Mouse (Mus musculus): ENCODE measurements around the gene Ptch2.

The Ptch2 gene

GRCm38 (mm10) chr4:117127991-117128686 is 32.3 kb downstream of the Ptch2 start:
- DNase-seq (ENCODE audit: low spot score in 2 of 2): no peak

GRCm38 (mm10) chr4:117130790-117131189 is 34.9 kb downstream of the Ptch2 start:
- DNase-seq (ENCODE audit: low spot score in 2 of 2): no peak

GRCm38 (mm10) chr4:117131198-117131597 is 35.3 kb downstream of the Ptch2 start:
- no peak for DNase-seq (ENCODE audit: low spot score in 2 of 2)

GRCm38 (mm10) chr4:117131890-117132793 is 36.3 kb downstream of the Ptch2 start:
- no peak for DNase-seq (ENCODE audit: low spot score in 2 of 2)

DNA sequence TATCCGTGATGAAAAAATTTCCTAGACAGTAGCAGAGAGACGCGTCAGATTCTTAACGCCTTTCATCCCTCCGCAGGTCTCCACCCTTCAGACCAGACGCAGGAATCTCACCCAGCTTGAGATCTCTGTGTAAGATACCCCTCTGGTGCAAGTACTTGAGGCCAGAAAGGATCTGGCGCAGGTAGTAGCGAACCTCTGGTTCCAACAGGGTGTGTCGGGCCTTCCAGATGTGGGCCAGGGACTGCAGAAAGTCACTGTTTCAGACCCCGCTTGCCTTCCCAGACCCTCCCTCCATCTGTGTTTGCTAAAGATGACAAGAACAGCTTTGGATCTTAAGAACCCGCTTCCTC is 36.9 kb downstream of the Ptch2 start:
- no peak for DNase-seq (ENCODE audit: low spot score in 2 of 2)

DNA sequence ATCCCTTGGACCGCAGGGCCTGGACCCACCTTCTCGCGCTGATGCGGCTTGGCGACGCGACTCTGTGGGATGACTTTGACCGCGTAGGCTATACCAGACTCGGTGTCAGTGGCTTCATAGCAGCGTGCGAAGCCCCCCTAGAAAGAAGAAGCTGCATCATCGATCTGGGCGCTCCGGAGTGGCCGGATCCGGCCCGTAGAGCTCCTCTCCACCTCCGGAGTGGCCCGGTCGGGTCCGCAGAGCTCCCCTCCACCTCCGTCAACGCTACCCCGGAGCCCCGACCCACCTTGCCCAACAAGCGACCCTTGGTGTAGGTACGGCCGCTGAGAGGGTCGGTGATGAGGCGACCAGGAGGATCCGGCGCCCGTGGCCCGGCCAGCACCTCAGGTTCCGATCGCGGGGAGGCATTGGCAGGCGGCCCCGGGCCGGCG is 37.5 kb downstream of the Ptch2 start:
- no peak for DNase-seq (ENCODE audit: low spot score in 2 of 2)

DNA sequence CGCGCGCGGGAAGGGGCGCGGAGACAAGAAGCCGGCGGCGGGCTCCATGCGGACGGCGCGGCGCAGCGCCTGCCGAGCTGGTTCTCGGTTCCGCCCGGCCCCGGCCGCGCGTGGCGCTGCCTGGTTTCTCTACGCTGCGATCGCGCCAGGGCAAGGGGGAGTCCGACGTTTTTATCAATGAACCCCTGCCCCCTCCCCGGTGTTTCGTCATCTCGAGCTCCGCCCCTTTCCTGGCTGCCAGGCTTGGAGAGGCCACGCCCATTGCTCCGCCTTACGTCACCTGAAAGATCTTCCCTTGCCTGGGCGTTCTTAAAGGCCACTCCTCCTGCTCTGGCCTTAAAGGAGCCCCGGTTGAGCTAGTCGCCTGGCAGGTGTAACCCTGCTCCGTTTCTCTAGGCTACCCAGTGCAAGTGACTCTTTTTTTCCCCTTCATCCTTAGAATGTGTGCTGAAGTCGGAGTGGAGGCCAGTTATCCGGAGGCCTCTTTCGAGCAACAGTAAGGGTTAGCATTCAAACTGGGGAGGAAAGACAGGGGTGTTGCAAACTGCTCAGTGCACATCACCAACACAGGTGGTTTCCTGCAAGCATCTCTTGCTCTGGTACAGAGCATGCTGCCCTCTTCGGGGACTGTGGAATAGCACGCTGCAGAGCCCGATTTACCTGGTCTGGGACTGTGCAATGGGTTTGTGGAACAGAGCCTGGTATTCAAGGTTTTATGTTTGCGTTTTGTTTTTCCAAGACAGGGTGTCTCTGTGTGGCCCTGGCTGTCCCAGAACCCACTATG is 38.1 kb downstream of the Ptch2 start, which contains the start of gene Plk3:
Plk3 (minus strand) TSS at position 147 of the 784 bp plus-strand sequence.
- peak; percentile 96 to 97 for DNase-seq (ENCODE audit: low spot score in 2 of 2)

- DNase-seq (ENCODE audit: low spot score in 2 of 2): no peak
Observed at GRCm38 (mm10) chr4:117134601-117134995, 38.7 kb downstream of the Ptch2 start.

GRCm38 (mm10) chr4:117136034-117136433 is 40.2 kb downstream of the Ptch2 start:
- no peak for DNase-seq (ENCODE audit: low spot score in 2 of 2)

- DNase-seq (ENCODE audit: low spot score in 2 of 2): no peak
Observed at GRCm38 (mm10) chr4:117138295-117139216, 42.7 kb downstream of the Ptch2 start.

- no peak for DNase-seq (ENCODE audit: low spot score in 2 of 2)
Observed at GRCm38 (mm10) chr4:117139217-117139612, 43.3 kb downstream of the Ptch2 start.

- no peak for DNase-seq (ENCODE audit: low spot score in 2 of 2)
Observed at GRCm38 (mm10) chr4:117140613-117141012, 44.7 kb downstream of the Ptch2 start.

- DNase-seq (ENCODE audit: low spot score in 2 of 2): no peak
Observed at GRCm38 (mm10) chr4:117143023-117143422, 47.1 kb downstream of the Ptch2 start.

DNA sequence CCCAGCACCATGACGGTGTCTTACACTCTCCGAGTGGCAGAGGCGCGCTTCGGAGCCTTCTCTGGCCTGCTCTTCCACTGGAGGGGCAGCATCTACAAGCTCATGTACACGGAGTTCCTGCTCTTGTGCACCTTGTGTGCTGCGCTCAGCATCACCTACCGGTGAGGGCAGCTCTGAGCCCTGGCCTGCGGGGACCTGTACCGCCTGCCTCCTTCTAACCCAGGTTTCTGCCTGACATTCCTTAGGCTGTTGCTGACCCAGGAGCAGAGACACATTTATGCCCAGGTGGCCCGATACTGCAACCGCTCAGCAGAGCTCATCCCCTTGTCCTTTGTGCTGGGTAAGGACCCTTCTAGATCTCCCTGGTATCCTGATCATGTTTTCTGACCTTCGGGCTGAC is 49.4 kb downstream of the Ptch2 start:
- DNase-seq (ENCODE audit: low spot score in 2 of 2): no peak

- DNase-seq (ENCODE audit: low spot score in 2 of 2): peak; percentile 64 to 67
Observed at GRCm38 (mm10) chr4:117146176-117146575, 50.3 kb downstream of the Ptch2 start.

DNA sequence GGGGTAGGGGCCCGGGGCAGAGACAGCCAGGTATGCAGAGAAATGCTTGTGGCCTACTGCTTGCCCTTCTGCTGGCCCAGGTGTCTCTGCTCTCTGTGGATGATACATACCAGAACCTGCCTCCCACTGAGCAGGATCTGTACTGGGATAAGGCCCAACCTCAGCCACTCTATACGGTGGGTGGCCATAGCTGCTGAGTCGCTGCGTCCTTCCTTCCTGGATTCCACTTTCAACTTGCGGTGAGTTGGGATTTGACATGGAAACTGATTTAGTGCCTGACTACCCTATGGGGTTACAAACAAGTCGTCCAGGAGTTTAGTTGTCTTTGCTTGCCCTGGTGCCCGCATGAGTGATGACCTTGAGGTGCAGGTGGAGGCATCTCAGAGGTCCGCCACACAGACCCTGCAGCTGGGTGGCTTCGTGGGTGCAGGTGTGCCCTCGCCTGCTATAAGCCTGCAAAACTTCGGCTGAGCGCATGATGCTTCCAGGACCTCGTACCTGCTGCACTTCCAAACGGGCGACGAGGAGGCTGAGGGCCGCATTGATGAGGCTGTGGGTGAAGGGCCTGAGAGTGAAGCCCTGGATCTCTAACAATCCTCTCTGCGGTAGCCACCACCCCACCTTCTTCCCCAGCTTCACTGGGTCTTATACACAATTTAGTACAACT is 52.3 kb downstream of the Ptch2 start:
- no peak for DNase-seq (ENCODE audit: low spot score in 2 of 2)

DNA sequence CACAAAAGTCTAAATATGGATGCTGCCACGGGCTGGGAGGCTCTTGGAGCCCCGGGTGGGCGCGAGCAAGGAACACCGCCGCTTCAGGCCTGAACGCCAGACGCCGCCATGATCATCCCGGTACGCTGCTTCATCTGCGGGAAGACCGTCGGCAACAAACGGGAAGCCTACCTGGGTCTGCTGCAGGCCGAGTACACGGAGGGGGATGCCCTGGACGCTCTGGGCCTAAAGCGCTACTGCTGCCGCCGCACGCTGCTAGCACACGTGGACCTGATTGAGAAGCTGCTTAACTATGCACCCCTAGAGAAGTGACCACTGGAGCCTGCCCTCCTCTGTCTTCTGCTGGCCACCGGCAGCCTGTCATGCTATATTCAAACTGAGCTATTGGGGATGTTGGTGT is 52.9 kb downstream of the Ptch2 start:
- no peak for DNase-seq (ENCODE audit: low spot score in 2 of 2)

DNA sequence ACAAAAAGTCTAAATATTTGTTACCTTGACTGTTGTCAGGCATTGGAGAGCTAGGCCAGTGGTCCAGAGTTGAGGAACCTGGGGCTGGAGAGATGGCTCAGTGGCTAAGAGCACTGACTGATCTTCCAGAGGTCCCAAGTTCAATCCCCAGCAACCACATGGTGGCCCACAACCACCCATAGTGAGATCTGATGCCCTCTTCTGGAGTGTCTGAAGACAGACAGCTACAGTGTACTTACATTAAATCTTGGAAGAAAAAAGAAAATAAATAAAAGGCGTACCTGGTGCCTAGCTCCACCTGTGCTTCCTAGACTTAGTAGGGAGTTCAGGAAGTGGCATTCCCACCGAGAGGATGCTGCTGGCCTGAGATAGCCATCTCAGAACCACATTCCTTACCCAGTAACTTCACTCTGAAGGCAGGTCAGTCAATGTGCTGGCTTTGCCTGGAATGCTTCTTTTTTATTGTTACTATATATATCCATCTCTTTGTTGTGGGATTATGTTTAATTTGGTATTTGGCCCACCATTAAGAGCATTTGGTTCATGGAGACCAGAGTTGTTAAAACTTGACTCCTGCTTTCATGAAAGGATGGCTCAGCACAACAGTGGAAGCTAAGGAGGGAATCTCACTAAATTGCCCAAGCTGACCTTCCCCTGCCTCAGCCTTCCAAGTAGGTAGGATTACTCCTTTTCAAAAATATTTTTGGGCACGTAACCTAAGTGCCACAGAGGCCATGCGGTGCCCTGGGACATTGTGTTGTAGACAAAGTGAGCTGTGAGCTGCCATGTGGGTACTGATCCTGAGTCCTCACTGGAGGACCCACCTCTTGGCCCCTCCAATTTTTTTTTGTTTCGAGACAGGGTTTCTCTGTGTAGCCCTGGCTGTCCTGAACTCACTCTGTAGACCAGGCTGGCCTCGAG is 53.7 kb downstream of the Ptch2 start:
- no peak for DNase-seq (ENCODE audit: low spot score in 2 of 2)

GRCm38 (mm10) chr4:117150212-117150733 is 54.4 kb downstream of the Ptch2 start:
- DNase-seq (ENCODE audit: low spot score in 2 of 2): no peak
